Mouse (Mus musculus): ENCODE measurements around the gene St8sia6. TPM values are rescaled to one million over a fixed set of nuclear protein-coding genes. Genes with fewer than 3 reads are reported as not detected.

Gene St8sia6
- polyA plus RNA-seq, 1 experiment from 2014 or later, result 1.4 TPM

DNA sequence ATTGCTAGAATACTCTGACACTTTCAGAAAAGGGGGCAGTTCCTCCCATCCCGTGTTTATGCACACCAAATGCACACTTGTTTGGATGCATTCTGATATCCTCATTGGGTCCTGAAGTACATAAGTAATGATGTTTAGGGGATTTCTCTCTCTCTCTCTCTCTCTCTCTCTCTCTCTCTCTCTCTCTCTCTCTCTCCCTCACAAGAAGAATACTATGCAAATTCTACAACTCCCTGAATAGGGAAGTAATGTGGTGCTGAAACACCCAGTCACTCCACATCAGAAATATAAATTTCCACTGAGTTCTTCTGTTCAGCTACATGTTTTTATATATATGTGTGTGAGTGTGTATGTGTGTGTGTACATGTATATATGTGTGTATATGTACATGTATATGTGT, 43.1 kb downstream of the St8sia6 start:
- Histone ChIP-seq H3K9ac (ENCODE audit: low read length) (no peak overlapping the region), H3K4me2 (ENCODE audit: low read depth, severe bottlenecking) (no peak overlapping the region), H3K27ac (replicated peaks; ENCODE audit: low read depth, low read length) (no peak overlapping the region), H3K4me1 (ENCODE audit: control insufficient read depth, insufficient read depth, low read length) (no peaks in the 10 kb centered on the region), H3K36me3 (ENCODE audit: control insufficient read depth, insufficient read depth, low read length) (no peaks in the 10 kb centered on the region), H3K27me3 (ENCODE audit: control insufficient read depth, insufficient read depth, low read length) (no peaks in the 10 kb centered on the region), H3K9me3 (ENCODE audit: control insufficient read depth, low read length) (no peaks in the 10 kb centered on the region), H3K4me3 (ENCODE audit: low read depth, low read length) (no peak overlapping the region)
- no peak for ATAC-seq (ENCODE audit: insufficient number of reproducible peaks, low FRiP score, low TSS enrichment, low read depth)
- 71% methylated on average over 1 of the region's 1 CpGs for WGBS
- DNase-seq (ENCODE audit: low spot score), result no peak

DNA sequence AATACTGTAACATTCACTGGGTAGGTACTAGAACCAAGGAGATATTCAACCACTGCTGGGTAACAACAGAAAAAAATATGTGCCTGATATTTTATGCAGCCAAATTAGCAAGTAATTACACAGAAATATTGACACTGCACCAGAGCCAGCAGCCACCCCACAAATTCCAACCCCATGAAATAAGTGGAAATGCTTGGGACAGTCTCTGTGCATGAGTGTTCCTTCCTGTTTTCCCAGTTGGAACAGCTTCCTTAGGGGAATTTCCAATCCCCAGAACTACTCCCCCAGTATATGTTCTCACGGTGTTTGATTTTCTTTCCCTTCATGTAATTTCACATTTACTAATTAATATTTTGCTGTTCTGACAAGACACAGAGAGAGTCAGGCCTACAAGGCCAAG, 43.8 kb downstream of the St8sia6 start:
- no peak overlapping the region for H3K9ac ChIP-seq (ENCODE audit: low read length)
- no peaks in the 10 kb centered on the region for H3K4me1 ChIP-seq (ENCODE audit: control insufficient read depth, insufficient read depth, low read length)
- no peak overlapping the region for H3K4me3 ChIP-seq (ENCODE audit: low read depth, low read length)
- no peak overlapping the region for H3K27ac ChIP-seq (replicated peaks; ENCODE audit: low read depth, low read length)
- no peaks in the 10 kb centered on the region for H3K9me3 ChIP-seq (ENCODE audit: control insufficient read depth, low read length)
- 76% methylated on average over 1 of the region's 1 CpGs for WGBS
- no peaks in the 10 kb centered on the region for H3K27me3 ChIP-seq (ENCODE audit: control insufficient read depth, insufficient read depth, low read length)
- ATAC-seq (ENCODE audit: insufficient number of reproducible peaks, low FRiP score, low TSS enrichment, low read depth) (no peak), DNase-seq (ENCODE audit: low spot score) (no peak)
- H3K36me3 ChIP-seq (ENCODE audit: control insufficient read depth, insufficient read depth, low read length), result no peaks in the 10 kb centered on the region
- no peak overlapping the region for H3K4me2 ChIP-seq (ENCODE audit: low read depth, severe bottlenecking)

DNA sequence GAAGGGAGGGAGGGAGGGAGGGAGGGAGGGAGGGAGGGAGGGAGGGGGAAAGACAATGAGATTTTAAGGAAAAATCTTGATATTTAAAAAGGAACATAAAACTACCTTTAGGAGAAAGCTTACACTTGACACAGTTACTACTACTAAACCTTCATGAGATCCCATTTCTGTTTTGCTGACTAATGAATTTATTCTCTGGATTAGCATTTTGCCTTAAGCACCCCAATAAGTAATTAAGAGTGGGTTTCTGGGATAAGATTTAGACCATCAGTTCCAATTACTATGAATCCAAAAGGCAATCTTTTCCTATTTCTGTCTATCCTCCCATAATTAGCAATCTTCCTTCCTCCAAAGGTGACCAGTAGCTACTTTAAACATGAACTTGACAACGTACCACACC, 44.7 kb downstream of the St8sia6 start:
- Histone ChIP-seq H3K4me2 (ENCODE audit: low read depth, severe bottlenecking) (no peak overlapping the region), H3K36me3 (ENCODE audit: control insufficient read depth, insufficient read depth, low read length) (no peaks in the 10 kb centered on the region), H3K4me1 (ENCODE audit: control insufficient read depth, insufficient read depth, low read length) (no peaks in the 10 kb centered on the region), H3K9ac (ENCODE audit: low read length) (no peak overlapping the region), H3K27me3 (ENCODE audit: control insufficient read depth, insufficient read depth, low read length) (no peaks in the 10 kb centered on the region), H3K27ac (replicated peaks; ENCODE audit: low read depth, low read length) (no peak overlapping the region), H3K4me3 (ENCODE audit: low read depth, low read length) (no peak overlapping the region), H3K9me3 (ENCODE audit: control insufficient read depth, low read length) (no peaks in the 10 kb centered on the region)
- no peak for ATAC-seq (ENCODE audit: insufficient number of reproducible peaks, low FRiP score, low TSS enrichment, low read depth)
- DNase-seq (ENCODE audit: low spot score), result no peak
- WGBS, result 78% methylated on average over 1 of the region's 1 CpGs

DNA sequence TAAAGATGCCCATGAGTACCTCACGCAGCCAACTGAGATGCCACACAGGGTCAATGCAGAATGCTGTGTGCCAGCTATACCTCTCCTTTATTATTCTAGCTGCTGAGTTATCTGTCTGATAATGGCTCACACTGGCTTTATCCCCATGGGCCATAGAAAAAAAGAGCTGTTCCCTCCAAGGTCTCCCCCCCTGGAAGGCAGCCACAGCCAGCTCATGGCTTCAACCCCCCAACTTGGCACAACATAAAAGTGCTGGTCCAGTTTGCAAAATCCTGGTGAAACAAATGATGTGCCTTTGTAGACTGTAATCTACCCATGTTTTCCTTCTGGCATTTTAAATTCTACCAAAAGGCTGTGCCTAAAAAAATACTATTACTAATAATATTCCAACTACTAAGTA, 46.3 kb downstream of the St8sia6 start:
- 100% methylated on average over 1 of the region's 1 CpGs for WGBS
- Histone ChIP-seq H3K9me3 (ENCODE audit: control insufficient read depth, low read length) (no peaks in the 10 kb centered on the region), H3K4me1 (ENCODE audit: control insufficient read depth, insufficient read depth, low read length) (no peaks in the 10 kb centered on the region), H3K27me3 (ENCODE audit: control insufficient read depth, insufficient read depth, low read length) (no peaks in the 10 kb centered on the region), H3K4me2 (ENCODE audit: low read depth, severe bottlenecking) (no peak overlapping the region), H3K27ac (replicated peaks; ENCODE audit: low read depth, low read length) (no peak overlapping the region), H3K36me3 (ENCODE audit: control insufficient read depth, insufficient read depth, low read length) (no peaks in the 10 kb centered on the region), H3K4me3 (ENCODE audit: low read depth, low read length) (no peak overlapping the region), H3K9ac (ENCODE audit: low read length) (no peak overlapping the region)
- DNase-seq (ENCODE audit: low spot score), result no peak
- ATAC-seq (ENCODE audit: insufficient number of reproducible peaks, low FRiP score, low TSS enrichment, low read depth), result no peak

DNA sequence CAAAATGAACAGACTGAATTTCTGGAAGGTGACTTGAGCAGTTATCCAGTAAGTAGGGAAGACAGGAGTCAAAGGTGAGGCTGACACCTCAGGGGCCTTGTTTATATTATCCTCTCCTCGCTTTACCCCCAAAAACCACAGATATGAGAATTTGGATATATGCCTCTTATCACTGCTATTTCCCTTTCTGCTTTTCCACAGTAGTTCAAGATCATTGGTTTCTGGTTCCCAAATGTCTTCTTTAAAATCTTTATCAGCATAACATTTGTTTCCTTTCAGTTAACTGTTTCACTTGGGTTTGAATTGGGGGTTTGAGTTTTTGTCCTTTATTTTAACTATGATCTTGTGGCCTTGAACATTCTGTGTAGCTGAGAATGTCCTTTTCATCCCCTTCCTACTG, 47.8 kb downstream of the St8sia6 start:
- H3K4me3 ChIP-seq (ENCODE audit: low read depth, low read length), result no peak overlapping the region
- no peaks in the 10 kb centered on the region for H3K36me3 ChIP-seq (ENCODE audit: control insufficient read depth, insufficient read depth, low read length)
- H3K27ac ChIP-seq (replicated peaks; ENCODE audit: low read depth, low read length), result no peak overlapping the region
- no peaks in the 10 kb centered on the region for H3K27me3 ChIP-seq (ENCODE audit: control insufficient read depth, insufficient read depth, low read length)
- no peaks in the 10 kb centered on the region for H3K4me1 ChIP-seq (ENCODE audit: control insufficient read depth, insufficient read depth, low read length)
- no peak overlapping the region for H3K9ac ChIP-seq (ENCODE audit: low read length)
- DNase-seq (ENCODE audit: low spot score) (no peak), ATAC-seq (ENCODE audit: insufficient number of reproducible peaks, low FRiP score, low TSS enrichment, low read depth) (no peak)
- no peak overlapping the region for H3K4me2 ChIP-seq (ENCODE audit: low read depth, severe bottlenecking)
- 89% methylated on average over 1 of the region's 1 CpGs for WGBS
- no peaks in the 10 kb centered on the region for H3K9me3 ChIP-seq (ENCODE audit: control insufficient read depth, low read length)

DNA sequence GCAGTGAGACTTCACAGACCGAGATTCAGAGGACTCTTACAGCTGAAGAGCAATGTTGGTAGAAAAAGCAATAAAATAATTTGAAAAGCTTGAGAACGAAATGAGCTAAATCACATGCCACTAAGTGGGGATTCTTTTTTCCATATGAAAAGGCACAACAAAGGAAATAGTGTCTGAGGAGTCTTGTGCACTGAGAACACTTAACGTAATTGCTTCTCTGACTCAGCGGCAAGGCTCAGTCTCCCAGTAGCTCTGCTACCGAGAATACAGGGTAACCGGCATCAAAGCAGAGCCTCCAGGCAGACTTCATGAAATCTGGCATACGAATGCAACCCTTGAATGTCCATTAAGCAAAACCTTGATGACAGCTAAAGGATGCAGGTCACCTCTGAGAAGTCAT, 55.2 kb downstream of the St8sia6 start:
- no peak for DNase-seq (ENCODE audit: low spot score)
- H3K4me1 ChIP-seq (ENCODE audit: control insufficient read depth, insufficient read depth, low read length), result no peaks in the 10 kb centered on the region
- no peaks in the 10 kb centered on the region for H3K36me3 ChIP-seq (ENCODE audit: control insufficient read depth, insufficient read depth, low read length)
- 64% methylated on average over 7 of the region's 7 CpGs for WGBS
- H3K4me2 ChIP-seq (ENCODE audit: low read depth, severe bottlenecking), result no peak overlapping the region
- H3K27me3 ChIP-seq (ENCODE audit: control insufficient read depth, insufficient read depth, low read length), result no peaks in the 10 kb centered on the region
- H3K27ac ChIP-seq (replicated peaks; ENCODE audit: low read depth, low read length), result no peak overlapping the region
- H3K9ac ChIP-seq (ENCODE audit: low read length), result no peak overlapping the region
- no peak overlapping the region for H3K4me3 ChIP-seq (ENCODE audit: low read depth, low read length)
- no peaks in the 10 kb centered on the region for H3K9me3 ChIP-seq (ENCODE audit: control insufficient read depth, low read length)
- ATAC-seq (ENCODE audit: insufficient number of reproducible peaks, low FRiP score, low TSS enrichment, low read depth), result no peak

DNA sequence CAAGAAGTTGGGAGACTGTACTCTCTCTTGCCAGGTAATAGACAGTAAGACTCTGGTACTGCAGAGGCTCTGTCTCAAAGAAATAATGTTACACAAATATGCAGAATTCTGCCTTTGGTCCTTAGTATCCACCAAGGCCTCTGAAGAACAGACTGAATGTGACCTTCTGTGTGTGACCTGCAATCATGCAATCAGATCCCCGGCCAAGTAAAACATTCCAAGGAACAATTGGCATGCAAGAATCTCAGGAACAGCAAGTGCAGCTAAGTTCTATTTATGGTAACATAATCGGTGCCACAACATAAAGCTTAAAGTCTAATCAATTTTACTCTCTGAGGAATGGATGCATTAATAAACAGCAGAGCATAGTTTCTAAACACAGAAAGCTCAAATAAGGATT, 66.0 kb downstream of the St8sia6 start:
- 80% methylated on average over 2 of the region's 2 CpGs for WGBS
- DNase-seq (ENCODE audit: low spot score), result no peak
- H3K9me3 ChIP-seq (ENCODE audit: control insufficient read depth, low read length), result no peaks in the 10 kb centered on the region
- H3K4me1 ChIP-seq (ENCODE audit: control insufficient read depth, insufficient read depth, low read length), result no peaks in the 10 kb centered on the region
- no peak overlapping the region for H3K4me2 ChIP-seq (ENCODE audit: low read depth, severe bottlenecking)
- no peak for ATAC-seq (ENCODE audit: insufficient number of reproducible peaks, low FRiP score, low TSS enrichment, low read depth)
- no peaks in the 10 kb centered on the region for H3K27me3 ChIP-seq (ENCODE audit: control insufficient read depth, insufficient read depth, low read length)
- no peak overlapping the region for H3K9ac ChIP-seq (ENCODE audit: low read length)
- H3K36me3 ChIP-seq (ENCODE audit: control insufficient read depth, insufficient read depth, low read length), result no peaks in the 10 kb centered on the region
- no peak overlapping the region for H3K4me3 ChIP-seq (ENCODE audit: low read depth, low read length)
- H3K27ac ChIP-seq (replicated peaks; ENCODE audit: low read depth, low read length), result no peak overlapping the region

DNA sequence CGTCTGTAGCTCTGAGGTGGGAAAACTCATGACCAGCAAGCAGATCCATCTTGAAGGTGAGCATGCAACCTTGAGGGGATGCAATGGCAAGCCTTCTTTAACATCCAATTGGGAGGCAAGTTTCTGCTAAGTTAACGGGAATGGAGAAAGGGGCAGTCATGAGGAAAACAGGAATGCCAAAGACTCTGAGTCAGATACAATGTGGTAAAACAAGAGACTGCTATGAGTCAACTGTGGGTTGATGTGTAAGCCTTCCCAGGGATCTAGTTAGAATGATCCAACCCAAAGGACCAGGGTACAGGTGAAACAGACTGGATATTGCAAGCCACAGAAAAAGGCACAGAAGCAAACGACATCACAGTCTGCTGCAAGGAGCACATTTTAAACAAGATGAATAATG, 68.3 kb downstream of the St8sia6 start:
- no peak overlapping the region for H3K9ac ChIP-seq (ENCODE audit: low read length)
- H3K36me3 ChIP-seq (ENCODE audit: control insufficient read depth, insufficient read depth, low read length), result no peaks in the 10 kb centered on the region
- H3K27me3 ChIP-seq (ENCODE audit: control insufficient read depth, insufficient read depth, low read length), result no peaks in the 10 kb centered on the region
- DNase-seq (ENCODE audit: low spot score) (no peak), ATAC-seq (ENCODE audit: insufficient number of reproducible peaks, low FRiP score, low TSS enrichment, low read depth) (no peak)
- H3K4me2 ChIP-seq (ENCODE audit: low read depth, severe bottlenecking), result no peak overlapping the region
- 79% methylated on average over 3 of the region's 3 CpGs for WGBS
- H3K27ac ChIP-seq (replicated peaks; ENCODE audit: low read depth, low read length), result no peak overlapping the region
- H3K4me3 ChIP-seq (ENCODE audit: low read depth, low read length), result no peak overlapping the region
- H3K9me3 ChIP-seq (ENCODE audit: control insufficient read depth, low read length), result no peaks in the 10 kb centered on the region
- no peaks in the 10 kb centered on the region for H3K4me1 ChIP-seq (ENCODE audit: control insufficient read depth, insufficient read depth, low read length)

DNA sequence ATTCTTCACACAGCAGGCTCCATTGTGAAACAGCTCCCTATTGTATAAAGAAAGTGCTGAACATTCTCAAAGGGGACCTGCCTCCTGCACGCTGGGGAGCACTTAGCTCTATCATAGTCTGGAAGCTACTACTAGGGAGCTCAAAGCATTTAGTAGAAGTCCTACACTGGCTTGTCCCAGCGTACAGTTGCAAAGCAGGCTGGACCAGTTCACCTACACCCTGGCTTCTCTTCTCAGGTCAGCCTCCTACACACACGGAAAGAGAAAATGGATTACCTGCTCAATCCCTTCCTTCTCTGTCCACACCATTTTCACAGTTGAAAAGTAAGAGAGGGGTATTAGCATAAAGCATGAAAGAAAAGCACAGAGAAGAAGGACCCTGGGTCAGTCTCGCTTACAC, 71.6 kb downstream of the St8sia6 start:
- Histone ChIP-seq H3K27me3 (ENCODE audit: control insufficient read depth, insufficient read depth, low read length) (no peaks in the 10 kb centered on the region), H3K4me3 (ENCODE audit: low read depth, low read length) (no peak overlapping the region), H3K4me1 (ENCODE audit: control insufficient read depth, insufficient read depth, low read length) (no peaks in the 10 kb centered on the region), H3K27ac (replicated peaks; ENCODE audit: low read depth, low read length) (no peak overlapping the region), H3K9ac (ENCODE audit: low read length) (no peak overlapping the region), H3K4me2 (ENCODE audit: low read depth, severe bottlenecking) (no peak overlapping the region), H3K36me3 (ENCODE audit: control insufficient read depth, insufficient read depth, low read length) (no peaks in the 10 kb centered on the region), H3K9me3 (ENCODE audit: control insufficient read depth, low read length) (no peaks in the 10 kb centered on the region)
- ATAC-seq (ENCODE audit: insufficient number of reproducible peaks, low FRiP score, low TSS enrichment, low read depth) (no peak), DNase-seq (ENCODE audit: low spot score) (no peak)
- WGBS, result 79% methylated on average over 4 of the region's 4 CpGs
